In genomic region chr8:124291693-124292092, GRCm38 (mm10) we compare ENCODE assay signal across 15 mouse cellular contexts.
DNase-seq lines count a peak whose midpoint lies in the region; ATAC-seq and TF ChIP-seq lines count a peak whose summit lies in the region.
"Had no signal": no experiment of that assay in that cellular context is flagged by ENCODE, and none has a peak within 500 bp of the region (broad histone marks: within the 10 kb centered on the region; RNA-seq: fewer than 3 reads in every experiment).

No protein-coding gene starts in this region.

- no peaks in the 10 kb centered on the region for H3K27me3 ChIP-seq in kidney, adult 2 months (replicated peaks; ENCODE audit: control insufficient read depth, insufficient read depth, low read length)
- no peaks in the 10 kb centered on the region for H3K27me3 ChIP-seq in liver, embryonic 15.5 days
- no peaks in the 10 kb centered on the region for H3K27me3 ChIP-seq in liver, embryonic 12.5 days (replicated peaks)
- H3K27me3 ChIP-seq in liver, postnatal 0 days (ENCODE audit: insufficient read depth, low read length), result no peaks in the 10 kb centered on the region
- H3K27me3 ChIP-seq: embryonic facial prominence, embryonic 15.5 days; forebrain, embryonic 12.5 days; heart, embryonic 12.5 days had no signal

- no peak for TF ChIP-seq POLR2A in kidney, adult 2 months (IDR thresholded peaks at IDR 0.05; ENCODE audit: low read depth, low read length)
- no peak for TF ChIP-seq POLR2A in embryonic fibroblast, embryonic 13.5 days (IDR thresholded peaks at IDR 0.05; ENCODE audit: low read depth, low read length)

- H3K9ac ChIP-seq in liver, embryonic 15.5 days, result no peak overlapping the region
- no peak overlapping the region for H3K9ac ChIP-seq in liver, embryonic 12.5 days
- H3K9ac ChIP-seq in liver, postnatal 0 days (replicated peaks), result 0 out of 2 replicates have a peak overlapping the region, but pooled peaks have one; percentile 26
- H3K9ac ChIP-seq: embryonic facial prominence, embryonic 15.5 days; forebrain, embryonic 12.5 days; forebrain, postnatal 0 days; heart, embryonic 12.5 days had no signal

- TF ChIP-seq EP300 in liver, postnatal 0 days (IDR thresholded peaks at IDR 0.05; ENCODE audit: low read depth), result no peak

- peak; percentile 37 for DNase-seq in kidney, adult 2 months
- DNase-seq in kidney, postnatal 36 days, result no peak
- no peak for DNase-seq in liver, postnatal 0 days
- DNase-seq in natural killer cell, adult 2 months (ENCODE audit: low spot score in 2 of 2), result no peak
- no peak for DNase-seq in urinary bladder, postnatal 25 days (ENCODE audit: low spot score)
- DNase-seq: adrenal gland, adult 2 months; adrenal gland, postnatal 25 days; forebrain, postnatal 0 days; gastrocnemius, postnatal 25 days had no signal

- 0 out of 2 replicates have a peak, but pooled peaks cover 8% of the 10 kb centered on the region for H3K4me1 ChIP-seq in kidney, adult 2 months (ENCODE audit: control insufficient read depth, insufficient read depth, low read length)
- peaks cover 19% of the 10 kb centered on the region; the same call in 1 of the 2 replicates for H3K4me1 ChIP-seq in liver, embryonic 15.5 days (replicated peaks)
- H3K4me1 ChIP-seq in liver, embryonic 12.5 days, result peaks cover 37% of the 10 kb centered on the region
- peaks cover 32% of the 10 kb centered on the region for H3K4me1 ChIP-seq in embryonic fibroblast, embryonic 13.5 days (ENCODE audit: control insufficient read depth, insufficient read depth, low read length)
- peaks cover 3% of the 10 kb centered on the region; the same call in 1 of the 2 replicates for H3K4me1 ChIP-seq in liver, postnatal 0 days (ENCODE audit: insufficient read depth)

- peak; percentile 32; the same call in 1 of the 2 replicates for ATAC-seq in liver, embryonic 15.5 days (ENCODE audit: insufficient read depth)
- ATAC-seq in liver, embryonic 12.5 days, result no peak
- peak; percentile 53 for ATAC-seq in liver, postnatal 0 days
- ATAC-seq: forebrain, postnatal 0 days had no signal

- no peaks in the 10 kb centered on the region for H3K9me3 ChIP-seq in liver, embryonic 15.5 days (replicated peaks)
- no peaks in the 10 kb centered on the region for H3K9me3 ChIP-seq in liver, embryonic 12.5 days (replicated peaks)
- H3K9me3 ChIP-seq in liver, postnatal 0 days (ENCODE audit: low read length), result no peaks in the 10 kb centered on the region
- H3K9me3 ChIP-seq: embryonic facial prominence, embryonic 15.5 days; forebrain, embryonic 12.5 days; heart, embryonic 12.5 days had no signal

- no peak overlapping the region for H3K4me3 ChIP-seq in kidney, adult 2 months (ENCODE audit: insufficient read depth, low read depth, low read length)
- H3K4me3 ChIP-seq in liver, embryonic 15.5 days (replicated peaks), result no peak overlapping the region
- no peak overlapping the region for H3K4me3 ChIP-seq in liver, embryonic 12.5 days
- no peak overlapping the region for H3K4me3 ChIP-seq in embryonic fibroblast, embryonic 13.5 days (ENCODE audit: insufficient read depth, low read length)
- H3K4me3 ChIP-seq in liver, postnatal 0 days (ENCODE audit: low read depth, low read length), result no peak overlapping the region
- H3K4me3 ChIP-seq: embryonic facial prominence, embryonic 15.5 days; forebrain, embryonic 12.5 days; heart, embryonic 12.5 days had no signal

- TF ChIP-seq CTCF in kidney, adult 2 months (conservative IDR thresholded peaks at IDR 0.05; ENCODE audit: insufficient read depth, insufficient read length, low read depth, low read length), result no peak
- TF ChIP-seq CTCF in embryonic fibroblast, embryonic 13.5 days (IDR thresholded peaks at IDR 0.05; ENCODE audit: borderline replicate concordance, insufficient read depth, low read length), result no peak
- no peak for TF ChIP-seq CTCF in liver, postnatal 0 days (IDR thresholded peaks at IDR 0.05; ENCODE audit: low read depth)

- H3K27ac ChIP-seq in kidney, adult 2 months (ENCODE audit: insufficient read depth, low read depth, low read length), result no peak overlapping the region
- no peak overlapping the region for H3K27ac ChIP-seq in liver, embryonic 15.5 days (replicated peaks)
- H3K27ac ChIP-seq in liver, embryonic 12.5 days, result no peak overlapping the region
- peak overlapping the region; percentile 89; the same call in 1 of the 2 replicates for H3K27ac ChIP-seq in embryonic fibroblast, embryonic 13.5 days (ENCODE audit: insufficient read depth, low read length)
- no peak overlapping the region for H3K27ac ChIP-seq in liver, postnatal 0 days (ENCODE audit: low read depth)
- H3K27ac ChIP-seq: forebrain, embryonic 12.5 days had no signal

- 62% methylated on average over 5 of the region's 5 CpGs for WGBS in kidney, adult 2 months
- 76% methylated on average over 5 of the region's 5 CpGs for WGBS in liver, embryonic 15.5 days (ENCODE audit: insufficient replicate concordance)
- 80% methylated on average over 5 of the region's 5 CpGs for WGBS in liver, embryonic 12.5 days (ENCODE audit: insufficient replicate concordance)
- WGBS in liver, postnatal 0 days (ENCODE audit: insufficient replicate concordance), result 86% methylated on average over 5 of the region's 5 CpGs

- no peak overlapping the region for H3K4me2 ChIP-seq in liver, embryonic 15.5 days
- H3K4me2 ChIP-seq in liver, embryonic 12.5 days, result no peak overlapping the region
- H3K4me2 ChIP-seq in liver, postnatal 0 days (ENCODE audit: low read depth, low read length), result no peak overlapping the region
- H3K4me2 ChIP-seq: embryonic facial prominence, embryonic 15.5 days; forebrain, embryonic 12.5 days; heart, embryonic 12.5 days had no signal

- H3K36me3 ChIP-seq in kidney, adult 2 months (ENCODE audit: control insufficient read depth, insufficient read depth, low read length), result no peaks in the 10 kb centered on the region
- H3K36me3 ChIP-seq in liver, embryonic 15.5 days (replicated peaks), result no peaks in the 10 kb centered on the region
- H3K36me3 ChIP-seq in liver, embryonic 12.5 days, result no peaks in the 10 kb centered on the region
- 0 out of 2 replicates have a peak, but pooled peaks cover 6% of the 10 kb centered on the region for H3K36me3 ChIP-seq in liver, postnatal 0 days (replicated peaks; ENCODE audit: insufficient read depth, low read length)
